Mouse (Mus musculus) kidney, postnatal 10 days (tissue): ENCODE measurements around the gene Lsm11.

Experiments
- DNase-seq: peaks from one replicate; pipeline ENCODE4 v3.0.0; 2021; ENCODE audit warnings: mixed read lengths

The Lsm11 gene

GRCm38 (mm10) chr11:45944643-45945156, at the start of gene Lsm11:
TSS of gene Lsm11 (minus strand) at chr11:45944935.
- peak; percentile 98 for DNase-seq

GRCm38 (mm10) chr11:45992087-45992486, 47.4 kb upstream of the Lsm11 start:
- no peak for DNase-seq

GRCm38 (mm10) chr11:45991604-45992003, 46.9 kb upstream of the Lsm11 start:
- peak; percentile 62 for DNase-seq

- DNase-seq = no peak
Observed at GRCm38 (mm10) chr11:45980893-45981253, 36.1 kb upstream of the Lsm11 start.

GRCm38 (mm10) chr11:45979946-45980892, 35.5 kb upstream of the Lsm11 start, which contains the start of gene Sox30:
TSS of gene Sox30 (plus strand) at chr11:45980310.
- DNase-seq = peak; percentile 73

GRCm38 (mm10) chr11:45976061-45976460, 31.3 kb upstream of the Lsm11 start:
- no peak for DNase-seq

- DNase-seq = no peak
Observed at GRCm38 (mm10) chr11:45974466-45974865, 29.7 kb upstream of the Lsm11 start.

- no peak for DNase-seq
Observed at GRCm38 (mm10) chr11:45973635-45974034, 28.9 kb upstream of the Lsm11 start.

- DNase-seq = no peak
Observed at GRCm38 (mm10) chr11:45968466-45968865, 23.7 kb upstream of the Lsm11 start.

- no peak for DNase-seq
Observed at GRCm38 (mm10) chr11:45966896-45967295, 22.2 kb upstream of the Lsm11 start.

- no peak for DNase-seq
Observed at GRCm38 (mm10) chr11:45960003-45960402, 15.3 kb upstream of the Lsm11 start.

GRCm38 (mm10) chr11:45959598-45959997, 14.9 kb upstream of the Lsm11 start:
- DNase-seq = peak; percentile 65

GRCm38 (mm10) chr11:45955127-45955627, 10.4 kb upstream of the Lsm11 start, which contains the start of gene Thg1l:
TSS of gene Thg1l (minus strand) at chr11:45955494.
- DNase-seq = peak; percentile 94

GRCm38 (mm10) chr11:45947491-45947890, 2.8 kb upstream of the Lsm11 start:
- DNase-seq = no peak

- DNase-seq = no peak
Observed at GRCm38 (mm10) chr11:45946796-45947195, 2.1 kb upstream of the Lsm11 start.

- peak; percentile 38 for DNase-seq
Observed at GRCm38 (mm10) chr11:45943891-45944642, 668 bp downstream of the Lsm11 start.

- no peak for DNase-seq
Observed at GRCm38 (mm10) chr11:45943108-45943705, 1.5 kb downstream of the Lsm11 start.

GRCm38 (mm10) chr11:45942281-45942680, 2.5 kb downstream of the Lsm11 start:
- no peak for DNase-seq

- DNase-seq = no peak
Observed at GRCm38 (mm10) chr11:45938917-45939316, 5.8 kb downstream of the Lsm11 start.

GRCm38 (mm10) chr11:45937478-45937877, 7.3 kb downstream of the Lsm11 start:
- DNase-seq = no peak

- no peak for DNase-seq
Observed at GRCm38 (mm10) chr11:45932771-45933170, 12.0 kb downstream of the Lsm11 start.

- DNase-seq = no peak
Observed at GRCm38 (mm10) chr11:45929541-45929940, 15.2 kb downstream of the Lsm11 start.

GRCm38 (mm10) chr11:45927456-45927855, 17.3 kb downstream of the Lsm11 start:
- DNase-seq = no peak
